Mouse (Mus musculus): ENCODE measurements around the gene Atp5d. TPM values are rescaled to one million over a fixed set of nuclear protein-coding genes. Genes with fewer than 3 reads are reported as not detected.

The Atp5d gene
- total RNA-seq, 1 experiment from 2014 or later = 460 TPM

DNA sequence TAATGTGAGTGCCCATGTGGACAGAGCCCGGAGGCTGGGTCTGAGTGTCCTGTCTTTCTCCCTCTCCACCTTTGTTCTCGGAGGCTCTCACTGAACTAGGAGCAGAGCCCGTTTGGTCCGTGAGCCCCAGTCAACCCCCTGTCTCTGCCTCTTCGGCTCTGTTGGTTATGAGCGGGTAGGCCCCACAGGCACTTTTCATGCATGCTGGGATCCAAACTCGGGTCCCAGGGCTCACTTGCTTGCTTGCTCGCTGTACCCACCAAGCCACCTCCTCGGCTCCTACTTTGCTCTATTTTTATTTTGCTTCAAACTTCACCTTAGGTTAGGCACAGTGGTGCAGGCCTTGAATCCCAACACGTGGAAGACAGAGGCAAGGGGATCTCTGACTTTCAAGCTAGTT is 49.3 kb downstream of the Atp5d start:
- no peak for DNase-seq

GRCm38 (mm10) chr10:80188453-80189024 is 50.1 kb downstream of the Atp5d start:
- DNase-seq = no peak

DNA sequence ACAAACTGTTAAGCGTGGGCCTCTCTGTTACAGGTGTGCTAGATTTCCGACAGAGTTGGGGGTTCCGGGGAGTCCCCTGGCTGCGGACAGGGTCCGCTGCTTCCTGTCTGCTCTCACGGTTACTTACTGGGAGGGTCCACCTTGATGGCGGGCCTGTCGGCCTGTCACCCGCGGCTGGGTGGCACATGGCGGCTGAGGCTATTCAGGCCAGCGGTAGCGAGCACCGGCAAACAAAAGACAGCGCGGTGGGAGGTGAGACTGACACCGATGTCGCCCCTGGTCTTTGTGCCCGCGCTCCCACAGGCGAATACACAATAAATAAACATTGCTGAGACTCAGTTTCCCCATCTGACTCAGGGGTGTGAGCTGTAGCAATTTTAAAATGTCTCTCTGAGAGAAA is 51.6 kb downstream of the Atp5d start:
- no peak for DNase-seq

DNA sequence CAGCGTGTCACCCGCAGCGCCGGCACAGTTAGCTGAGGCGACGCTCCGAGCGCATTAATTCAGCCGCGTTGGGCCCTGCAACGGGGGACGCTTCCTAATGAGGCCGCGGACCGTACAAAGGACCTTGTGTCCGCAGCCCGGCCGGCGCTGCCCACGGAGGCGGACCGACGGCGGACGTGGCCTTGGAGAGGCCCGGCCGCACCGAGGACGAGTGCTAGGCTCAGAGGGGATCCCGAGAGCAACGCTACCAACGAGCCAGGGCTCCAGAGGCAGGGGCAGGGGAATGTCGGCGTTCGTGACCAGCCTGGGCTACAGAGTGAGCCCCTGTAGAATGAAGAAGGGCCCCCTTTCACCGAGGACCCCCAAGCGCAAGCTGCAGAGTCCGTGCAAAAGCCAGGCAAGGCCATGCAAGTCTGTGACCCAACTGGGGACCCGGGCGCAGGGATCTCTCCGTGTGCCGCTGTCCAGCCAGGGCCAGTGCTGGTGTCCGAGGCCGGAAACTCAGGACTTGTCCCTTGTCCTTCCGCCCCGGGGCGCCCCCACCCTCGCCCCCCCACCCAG is 52.1 kb downstream of the Atp5d start:
- peak; percentile 55 for DNase-seq

DNA sequence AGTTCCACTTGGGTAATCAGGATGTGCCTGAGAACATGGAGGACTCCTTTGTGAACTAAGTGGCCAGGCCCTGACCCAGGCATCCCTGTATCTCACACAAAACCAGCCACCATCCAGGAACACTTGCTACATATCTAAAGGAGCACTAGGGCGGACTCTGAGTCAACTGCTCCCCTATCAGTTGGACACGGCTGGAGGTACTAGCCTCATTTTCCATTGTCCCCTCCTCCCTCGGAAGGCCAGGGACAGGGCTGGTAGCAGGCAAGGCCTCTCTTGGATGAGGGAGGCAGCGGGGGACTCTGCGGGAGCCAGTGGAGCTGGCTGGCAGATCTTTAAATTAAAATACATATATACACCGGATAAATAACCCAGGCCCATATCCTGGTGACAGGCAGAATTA is 55.5 kb downstream of the Atp5d start:
- DNase-seq = no peak

- DNase-seq = no peak
Measured at GRCm38 (mm10) chr10:80194441-80194840, 56.0 kb downstream of the Atp5d start.

Other genes starting within 250 kb of the Atp5d start
- gene Cfd, start 247.8 kb upstream of the Atp5d start, total RNA-seq (2021) = 420 and 469 TPM in 2 replicates
- 36.0 and 49.2 TPM in 2 replicates for gene Med16, start 229.7 kb upstream of the Atp5d start, total RNA-seq (2021)
- gene Gm26602, start 227.8 kb upstream of the Atp5d start, total RNA-seq (2021) = not detected in 2 replicates
- 1.1 and 2.3 TPM in 2 replicates for gene Kiss1r, start 221.7 kb upstream of the Atp5d start, total RNA-seq (2021)
- 85.5 and 98.9 TPM in 2 replicates for gene R3hdm4, start 217.4 kb upstream of the Atp5d start, total RNA-seq (2021)
- gene Arid3a, start 211.6 kb upstream of the Atp5d start, total RNA-seq (2021) = 5.2 and 5.8 TPM in 2 replicates
- gene Wdr18, start 178.5 kb upstream of the Atp5d start, total RNA-seq (2021) = 32.4 and 35.5 TPM in 2 replicates
- 0.12 TPM in 1 of 2 replicates, not detected in the other for gene Grin3b, start 167.9 kb upstream of the Atp5d start, total RNA-seq (2021)
- 159 and 161 TPM in 2 replicates for gene Tmem259, start 154.3 kb upstream of the Atp5d start, total RNA-seq (2021)
- 28.3 and 29.8 TPM in 2 replicates for gene Cnn2, start 150.0 kb upstream of the Atp5d start, total RNA-seq (2021)
- gene Abca7, start 142.1 kb upstream of the Atp5d start, total RNA-seq (2021) = 24.2 and 29.1 TPM in 2 replicates
- gene Arhgap45, start 122.0 kb upstream of the Atp5d start, total RNA-seq (2021) = 3.7 and 4.3 TPM in 2 replicates
- 84.3 and 101 TPM in 2 replicates for gene Polr2e, start 98.8 kb upstream of the Atp5d start, total RNA-seq (2021)
- 977 and 1,201 TPM in 2 replicates for gene Gpx4, start 91.5 kb upstream of the Atp5d start, total RNA-seq (2021)
- 66.1 and 73.2 TPM in 2 replicates for gene Sbno2, start 33.1 kb upstream of the Atp5d start, total RNA-seq (2021)
- 154 TPM in 2 replicates for gene Stk11, start 22.8 kb upstream of the Atp5d start, total RNA-seq (2021)
- gene Cbarp, start 2.2 kb downstream of the Atp5d start, total RNA-seq (2021) = 45.4 and 67.9 TPM in 2 replicates
- 74.1 and 97.4 TPM in 2 replicates for gene Midn, start 9.6 kb downstream of the Atp5d start, total RNA-seq (2021)
- 49.9 and 142 TPM in 2 replicates for gene Cirbp, start 27.4 kb downstream of the Atp5d start, total RNA-seq (2021)
- gene 1600002K03Rik, start 34.3 kb downstream of the Atp5d start, total RNA-seq (2021) = 15.6 and 16.7 TPM in 2 replicates
- 2.7 and 5.2 TPM in 2 replicates for gene Efna2, start 40.9 kb downstream of the Atp5d start, total RNA-seq (2021)
- 23.4 and 37.9 TPM in 2 replicates for gene Mum1, start 87.8 kb downstream of the Atp5d start, total RNA-seq (2021)
- gene Ndufs7, start 110.5 kb downstream of the Atp5d start, total RNA-seq (2021) = 238 and 243 TPM in 2 replicates
- gene Gamt, start 122.4 kb downstream of the Atp5d start, total RNA-seq (2021) = 326 and 398 TPM in 2 replicates
- 111 and 117 TPM in 2 replicates for gene Dazap1, start 122.9 kb downstream of the Atp5d start, total RNA-seq (2021)
- 1,145 and 1,195 TPM in 2 replicates for gene Rps15, start 153.8 kb downstream of the Atp5d start, total RNA-seq (2021)
- 1.4 and 3.2 TPM in 2 replicates for gene Apc2, start 157.3 kb downstream of the Atp5d start, total RNA-seq (2021)
- gene 2310011J03Rik, start 181.9 kb downstream of the Atp5d start, total RNA-seq (2021) = 31.7 and 33.5 TPM in 2 replicates
- 3.0 and 4.3 TPM in 2 replicates for gene Pcsk4, start 190.9 kb downstream of the Atp5d start, total RNA-seq (2021)
- 8.0 and 12.8 TPM in 2 replicates for gene Reep6, start 191.3 kb downstream of the Atp5d start, total RNA-seq (2021)
- 8.9 and 10.4 TPM in 2 replicates for gene Adamtsl5, start 209.8 kb downstream of the Atp5d start, total RNA-seq (2021)
- gene Plk5, start 217.8 kb downstream of the Atp5d start, total RNA-seq (2021) = 0.15 TPM in 1 of 2 replicates, not detected in the other
- gene Mex3d, start 249.0 kb downstream of the Atp5d start, total RNA-seq (2021) = 18.3 and 21.7 TPM in 2 replicates

Data from adrenal gland, postnatal 25 days (tissue).